Mouse (Mus musculus) midbrain, embryonic 14.5 days (tissue): ENCODE results near the gene Plcd1. TPM values are rescaled to one million over a fixed set of nuclear protein-coding genes. Genes with fewer than 3 reads are reported as not detected.

Experiments
- ATAC-seq: fragments of 200-750 bp; cut with Nextera tagmentation; 2 replicates; pipeline ENCODE4 v1.8.0; 2017; ENCODE audit warnings: moderate number of reproducible peaks, moderate library complexity; ENCODE audit not compliant: low FRiP score, low TSS enrichment
- DNase-seq: peaks from one replicate; pipeline ENCODE4 v3.0.0-alpha.2; 2015
- H3K27ac ChIP-seq: fragments of 300-500 bp; sonication (generic); replicated peaks from 2 replicates; pipeline ENCODE4 v1.5.1; 2014; ENCODE audit warnings: mild to moderate bottlenecking, low read depth, low read length, moderate library complexity
- H3K27me3 ChIP-seq: fragments of 300-500 bp; sonication (generic); 2 replicates; pipeline ENCODE4 v1.6.1; 2014; ENCODE audit warnings: low read length, control low read depth, mixed read lengths; ENCODE audit not compliant: control insufficient read depth, insufficient read depth
- H3K36me3 ChIP-seq: fragments of 300-500 bp; sonication (generic); 2 replicates; pipeline ENCODE4 v1.6.1; 2014; ENCODE audit warnings: low read length, control low read depth; ENCODE audit not compliant: control insufficient read depth, insufficient read depth
- H3K4me1 ChIP-seq: fragments of 300-500 bp; sonication (generic); 2 replicates; pipeline ENCODE4 v1.6.1; 2014; ENCODE audit warnings: mild to moderate bottlenecking, antibody characterized with exemption, low read length, control low read depth; ENCODE audit not compliant: control insufficient read depth, insufficient read depth
- H3K4me2 ChIP-seq: fragments of 300-500 bp; sonication (generic); 2 replicates; pipeline ENCODE4 v1.6.1; 2014; ENCODE audit warnings: mild to moderate bottlenecking, low read length, moderate library complexity
- H3K4me3 ChIP-seq: fragments of 300-500 bp; sonication (generic); replicated peaks from 2 replicates; pipeline ENCODE4 v1.5.1; 2014; ENCODE audit warnings: low read depth, low read length
- H3K9ac ChIP-seq: fragments of 300-500 bp; sonication (generic); replicated peaks from 2 replicates; pipeline ENCODE4 v1.6.1; 2014; ENCODE audit warnings: mild to moderate bottlenecking, low read length, moderate library complexity
- H3K9me3 ChIP-seq: fragments of 300-500 bp; sonication (generic); 2 replicates; pipeline ENCODE4 v1.6.1; 2016; ENCODE audit warnings: low read length, control low read depth, mixed read lengths; ENCODE audit not compliant: control insufficient read depth
- WGBS: fragments of 180-500 bp; shearing (Covaris S2); extraction: QIAGEN DNeasy Blood & Tissue Kit; methylation state at CpG from one replicate; pipeline ENCODE4 v1.1.7; 2014; 5-methylcytosine and 5-hydroxymethylcytosine counted together
- polyA plus RNA-seq: library from polyadenylated mRNA; unstranded; fragments of >200 nt; fragmentation: Nextera tagmentation; extraction: Ambion mirVana; gene quantifications from 2 replicates; pipeline ENCODE4 v1.2.1, GENCODE M21; 2014

Plcd1 gene
- polyA plus RNA-seq, 1 experiment from 2014 or later = 17.0 TPM

DNA sequence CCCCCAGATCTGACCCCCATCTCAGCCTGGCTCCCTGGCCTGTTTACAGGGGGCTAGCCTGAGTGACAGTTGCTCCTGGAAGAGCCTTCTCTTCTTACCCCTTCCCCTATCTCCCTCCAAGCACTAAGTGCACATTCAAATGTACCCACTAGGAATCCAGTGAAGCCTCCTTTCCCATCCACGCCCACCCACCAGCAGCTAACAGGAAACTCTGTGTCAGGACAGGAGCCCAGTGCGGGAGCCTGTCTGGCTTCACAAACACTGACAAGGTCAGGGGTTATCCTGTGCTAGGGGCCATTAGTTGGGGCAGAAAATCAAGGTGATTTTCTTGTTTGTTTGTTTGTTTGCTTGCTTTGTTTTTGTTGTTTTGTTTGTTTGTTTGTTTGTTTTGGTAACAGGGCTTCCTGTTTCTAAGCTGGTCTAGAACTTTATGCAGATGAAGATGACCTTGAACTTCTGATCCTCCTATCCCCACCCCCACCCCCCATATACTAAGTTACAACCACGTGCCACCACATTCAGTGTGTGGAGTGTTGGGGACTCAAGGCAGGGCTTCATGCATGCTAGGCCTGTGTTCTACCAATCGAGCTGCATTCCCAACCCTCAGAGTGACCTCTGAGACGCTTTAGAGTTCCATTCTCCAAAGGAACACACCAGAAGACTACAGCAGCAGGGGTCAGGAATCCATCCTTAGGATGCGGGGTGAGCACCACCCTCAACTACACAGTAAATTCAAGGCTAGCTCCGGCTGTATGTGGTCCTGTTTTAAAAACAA, 10.5 kb downstream of the Plcd1 start:
- Histone ChIP-seq H3K4me2 (no peak overlapping the region), H3K27ac (peak overlapping the region; percentile 79), H3K9ac (no peak overlapping the region), H3K27me3 (no peaks in the 10 kb centered on the region), H3K4me1 (peaks cover 15% of the 10 kb centered on the region), H3K36me3 (no peaks in the 10 kb centered on the region), H3K9me3 (no peaks in the 10 kb centered on the region), H3K4me3 (no peak overlapping the region)
- ATAC-seq (peak; percentile 18; the same call in 1 of the 2 replicates), DNase-seq (no peak)
- 71% methylated on average over 7 of the region's 7 CpGs for WGBS

DNA sequence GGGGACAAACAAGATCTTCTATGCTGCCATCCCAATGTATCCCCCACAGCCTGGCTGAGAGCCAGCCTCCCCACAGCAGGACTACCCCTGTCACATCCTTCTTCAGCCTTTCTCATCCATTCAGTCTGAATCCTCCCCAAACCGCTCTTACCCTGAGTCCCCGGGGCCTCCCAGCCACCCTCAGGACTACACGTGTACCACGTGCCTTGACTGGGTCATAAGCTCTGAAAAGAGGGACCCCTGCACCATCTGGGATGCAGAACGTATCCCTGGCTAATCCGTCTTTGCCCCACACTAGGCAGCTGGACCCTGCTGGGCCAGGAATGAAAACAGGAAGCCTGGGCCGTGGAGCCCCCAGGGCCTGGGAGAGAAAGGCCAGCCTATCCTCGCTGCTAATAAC, 11.3 kb downstream of the Plcd1 start:
- peak overlapping the region; percentile 79 for H3K27ac ChIP-seq
- H3K36me3 ChIP-seq = no peaks in the 10 kb centered on the region
- H3K9ac ChIP-seq = no peak overlapping the region
- H3K4me2 ChIP-seq = no peak overlapping the region
- WGBS = 2% methylated on average over 8 of the region's 8 CpGs
- H3K4me1 ChIP-seq = peaks cover 14% of the 10 kb centered on the region; the same call in 1 of the 2 replicates
- no peaks in the 10 kb centered on the region for H3K27me3 ChIP-seq
- DNase-seq = peak; percentile 75
- H3K9me3 ChIP-seq = no peaks in the 10 kb centered on the region
- no peak overlapping the region for H3K4me3 ChIP-seq
- peak; percentile 85 for ATAC-seq

DNA sequence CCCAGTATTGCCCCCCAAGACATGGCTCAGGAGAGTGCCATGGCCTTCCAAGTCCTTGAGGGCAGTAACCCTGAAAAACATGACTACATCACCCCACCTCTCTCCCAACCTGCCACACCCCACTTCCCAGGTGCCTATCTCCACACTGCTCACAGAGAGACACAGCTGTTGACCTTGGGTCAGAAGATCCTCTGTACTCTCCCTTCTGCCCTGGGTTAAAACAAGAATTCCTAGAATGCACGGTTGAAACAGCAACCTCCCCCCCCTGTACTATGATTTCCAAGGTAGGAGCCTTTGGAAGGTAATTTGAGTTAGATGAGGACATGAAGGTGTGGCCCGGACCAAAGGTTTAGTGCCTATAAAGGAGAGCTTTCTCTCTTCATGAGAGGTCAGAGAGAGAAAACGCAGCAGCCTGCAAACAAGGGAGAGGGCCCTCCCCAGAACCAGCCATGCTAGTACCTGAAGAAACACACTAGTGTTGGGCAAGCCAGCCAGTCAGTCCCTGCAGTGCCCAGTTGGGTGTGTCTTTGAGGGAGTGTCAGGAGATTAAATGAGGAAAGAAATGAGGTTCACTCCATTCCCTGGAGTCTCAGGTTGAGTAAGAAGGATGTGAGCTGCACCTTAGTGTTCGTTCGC, 13.1 kb downstream of the Plcd1 start:
- ATAC-seq (no peak), DNase-seq (no peak)
- Histone ChIP-seq H3K4me3 (no peak overlapping the region), H3K27ac (no peak overlapping the region), H3K27me3 (no peaks in the 10 kb centered on the region), H3K4me2 (no peak overlapping the region), H3K36me3 (peaks cover 4% of the 10 kb centered on the region; the same call in 1 of the 2 replicates), H3K9ac (no peak overlapping the region), H3K4me1 (peaks cover 14% of the 10 kb centered on the region; the same call in 1 of the 2 replicates), H3K9me3 (no peaks in the 10 kb centered on the region)
- WGBS = 84% methylated on average over 5 of the region's 5 CpGs

DNA sequence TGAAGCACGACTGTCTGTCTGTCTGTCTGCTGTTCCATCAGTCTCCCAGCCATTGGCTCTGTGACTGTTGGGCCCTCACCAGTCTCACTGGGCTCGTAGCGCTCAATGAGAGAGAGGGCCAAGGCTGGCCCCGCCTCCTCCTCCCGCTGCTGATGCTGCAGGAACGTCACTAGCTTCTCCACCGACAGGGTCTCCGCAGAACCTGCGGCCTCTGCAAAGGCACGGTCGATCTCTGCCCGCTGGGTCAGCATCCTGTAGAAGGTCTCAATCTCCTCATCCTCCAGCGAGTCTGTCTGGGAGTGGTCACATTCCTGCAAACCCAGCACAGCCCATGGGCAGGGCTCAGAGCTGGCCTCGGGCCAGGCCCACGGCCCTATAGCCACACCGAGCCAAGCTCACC, 17.6 kb downstream of the Plcd1 start:
- no peak for ATAC-seq
- no peak overlapping the region for H3K4me3 ChIP-seq
- no peak overlapping the region for H3K27ac ChIP-seq
- no peaks in the 10 kb centered on the region for H3K27me3 ChIP-seq
- 79% methylated on average over 16 of the region's 16 CpGs for WGBS
- H3K36me3 ChIP-seq = peaks cover 22% of the 10 kb centered on the region
- H3K9ac ChIP-seq = no peak overlapping the region
- no peaks in the 10 kb centered on the region for H3K9me3 ChIP-seq
- no peak for DNase-seq
- H3K4me2 ChIP-seq = no peak overlapping the region
- H3K4me1 ChIP-seq = no peaks in the 10 kb centered on the region

DNA sequence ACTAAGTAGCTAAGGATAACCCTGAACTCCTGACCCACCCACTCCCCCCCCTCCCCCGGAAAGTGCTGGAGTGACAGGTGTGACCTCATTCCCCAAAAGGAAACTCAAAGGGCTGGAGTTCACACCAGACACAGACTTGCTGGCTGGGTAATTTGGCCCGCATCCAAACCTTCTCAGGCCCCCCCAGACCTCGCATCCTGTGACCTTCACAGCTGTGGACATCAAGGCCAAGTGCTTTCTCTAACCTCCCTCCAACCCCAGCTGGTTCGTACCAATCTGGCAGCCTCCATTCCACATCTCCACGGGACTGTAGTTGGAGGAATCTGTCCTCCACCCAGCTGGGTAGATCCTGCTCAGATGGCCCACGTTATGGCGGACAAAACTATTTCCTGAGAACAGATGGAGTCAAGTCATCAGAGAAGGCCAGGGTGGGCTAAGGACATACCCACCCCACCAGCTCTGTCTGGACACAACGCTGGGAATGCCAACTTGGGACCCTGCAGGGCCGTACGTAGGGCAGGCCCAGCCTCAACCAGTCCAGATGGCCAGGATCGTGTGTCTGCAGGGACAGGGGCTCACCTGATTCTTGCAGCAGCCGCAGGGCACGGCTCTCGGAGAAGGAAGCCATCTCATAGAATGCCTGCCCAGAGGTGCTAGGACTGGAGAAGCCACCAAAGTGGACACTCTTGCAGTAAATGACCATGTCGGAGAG, 20.0 kb downstream of the Plcd1 start:
- 89% methylated on average over 15 of the region's 15 CpGs for WGBS
- Histone ChIP-seq H3K4me1 (no peaks in the 10 kb centered on the region), H3K9me3 (no peaks in the 10 kb centered on the region), H3K27ac (no peak overlapping the region), H3K4me2 (no peak overlapping the region), H3K9ac (no peak overlapping the region), H3K36me3 (peaks cover 22% of the 10 kb centered on the region), H3K27me3 (no peaks in the 10 kb centered on the region), H3K4me3 (no peak overlapping the region)
- ATAC-seq (no peak), DNase-seq (no peak)

DNA sequence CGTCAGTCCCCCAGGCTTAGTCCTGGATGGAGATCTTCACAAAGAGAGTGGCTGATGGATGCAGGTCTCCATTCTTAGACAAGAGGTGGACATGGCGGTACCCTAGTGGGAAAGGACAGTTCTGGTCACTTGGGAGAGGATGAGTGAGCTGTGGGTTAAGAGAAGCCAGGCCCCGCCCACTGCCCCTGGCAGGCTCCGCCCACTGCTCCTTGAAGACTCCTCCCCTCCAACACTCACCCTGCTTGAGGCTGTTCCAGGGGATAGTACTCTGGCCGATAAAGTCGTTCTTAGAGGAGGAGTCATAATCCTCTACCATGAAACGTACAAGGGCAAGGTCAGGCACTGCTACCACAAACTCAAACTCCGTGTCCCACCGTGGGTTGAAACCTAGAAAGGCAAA, 21.5 kb downstream of the Plcd1 start:
- Histone ChIP-seq H3K4me1 (no peaks in the 10 kb centered on the region), H3K9ac (no peak overlapping the region), H3K27ac (no peak overlapping the region), H3K4me2 (no peak overlapping the region), H3K4me3 (no peak overlapping the region), H3K9me3 (no peaks in the 10 kb centered on the region), H3K36me3 (peaks cover 22% of the 10 kb centered on the region), H3K27me3 (no peaks in the 10 kb centered on the region)
- WGBS = 84% methylated on average over 9 of the region's 9 CpGs
- no peak for ATAC-seq
- DNase-seq = no peak

DNA sequence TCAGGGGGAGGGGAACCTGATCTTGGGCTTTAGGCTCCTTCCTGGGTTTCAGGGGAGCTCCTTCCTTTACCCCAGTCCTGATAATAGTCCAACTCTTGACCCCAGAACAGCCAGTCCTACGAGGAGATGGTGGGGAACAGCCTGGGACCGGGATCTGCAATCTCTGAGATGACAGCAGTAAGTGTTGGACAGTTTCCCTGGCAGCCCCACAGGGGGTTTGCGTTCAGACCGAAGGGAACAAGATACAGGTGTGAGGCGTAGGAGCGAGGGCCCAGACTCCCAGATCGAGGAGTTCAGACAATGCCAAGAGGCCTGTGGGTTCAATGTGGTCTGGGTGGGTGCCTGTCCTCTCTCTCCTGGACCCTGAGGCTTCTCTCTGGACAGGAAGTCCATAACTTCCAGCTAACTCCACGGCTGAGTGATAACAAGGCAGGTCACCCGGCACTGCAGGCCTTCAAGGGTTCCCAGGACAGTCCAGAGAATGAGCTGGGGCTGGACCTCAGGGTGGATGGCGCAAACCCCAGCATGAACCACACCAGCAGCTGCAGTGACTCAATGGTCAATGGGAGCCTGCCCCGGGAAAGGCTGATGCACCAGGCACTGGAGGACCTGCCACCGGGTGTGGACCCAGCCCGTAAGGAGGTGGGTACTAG, 23.0 kb downstream of the Plcd1 start:
- DNase-seq = no peak
- no peaks in the 10 kb centered on the region for H3K9me3 ChIP-seq
- H3K27me3 ChIP-seq = no peaks in the 10 kb centered on the region
- peaks cover 19% of the 10 kb centered on the region for H3K36me3 ChIP-seq
- 89% methylated on average over 13 of the region's 13 CpGs for WGBS
- H3K27ac ChIP-seq = no peak overlapping the region
- no peaks in the 10 kb centered on the region for H3K4me1 ChIP-seq
- no peak overlapping the region for H3K4me2 ChIP-seq
- H3K4me3 ChIP-seq = no peak overlapping the region
- no peak for ATAC-seq
- no peak overlapping the region for H3K9ac ChIP-seq

DNA sequence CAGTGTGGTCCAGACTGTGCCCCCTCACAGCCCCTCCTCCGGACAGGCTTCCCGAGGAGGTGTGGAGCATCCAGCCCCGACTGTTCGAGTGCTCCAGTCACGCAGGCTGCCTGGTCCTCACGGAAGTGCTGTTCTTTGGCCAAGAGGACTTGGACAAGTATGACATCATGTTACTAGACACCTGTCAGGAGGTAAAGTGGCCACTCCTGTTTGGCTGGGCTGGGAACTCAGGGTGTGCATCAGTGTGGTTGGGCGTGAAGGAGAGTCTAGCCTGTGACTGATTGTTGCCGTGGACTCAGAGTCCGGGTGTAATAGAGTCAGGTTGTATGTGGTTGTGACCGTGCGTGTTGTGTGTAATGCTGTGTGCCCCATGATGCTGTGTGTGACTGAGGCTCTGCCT, 25.0 kb downstream of the Plcd1 start:
- DNase-seq (no peak), ATAC-seq (no peak)
- H3K9ac ChIP-seq = no peak overlapping the region
- no peak overlapping the region for H3K4me3 ChIP-seq
- WGBS = 89% methylated on average over 11 of the region's 11 CpGs
- no peak overlapping the region for H3K27ac ChIP-seq
- no peak overlapping the region for H3K4me2 ChIP-seq
- no peaks in the 10 kb centered on the region for H3K4me1 ChIP-seq
- no peaks in the 10 kb centered on the region for H3K9me3 ChIP-seq
- H3K27me3 ChIP-seq = no peaks in the 10 kb centered on the region
- H3K36me3 ChIP-seq = peaks cover 6% of the 10 kb centered on the region
